Mouse (Mus musculus) cerebellum, postnatal 4 days (tissue): ENCODE results near the gene Ppme1.
A peak's percentile ranks its signal among the peaks of the same experiment; 100 is the strongest.

Experiments used
- DNase-seq, 2 experiments: peaks; one replicate each; pipeline ENCODE4 v3.0.0; 2022; ENCODE audit warnings: low spot score in 2 of 2, mixed read lengths in 1 of 2

Gene Ppme1

DNA sequence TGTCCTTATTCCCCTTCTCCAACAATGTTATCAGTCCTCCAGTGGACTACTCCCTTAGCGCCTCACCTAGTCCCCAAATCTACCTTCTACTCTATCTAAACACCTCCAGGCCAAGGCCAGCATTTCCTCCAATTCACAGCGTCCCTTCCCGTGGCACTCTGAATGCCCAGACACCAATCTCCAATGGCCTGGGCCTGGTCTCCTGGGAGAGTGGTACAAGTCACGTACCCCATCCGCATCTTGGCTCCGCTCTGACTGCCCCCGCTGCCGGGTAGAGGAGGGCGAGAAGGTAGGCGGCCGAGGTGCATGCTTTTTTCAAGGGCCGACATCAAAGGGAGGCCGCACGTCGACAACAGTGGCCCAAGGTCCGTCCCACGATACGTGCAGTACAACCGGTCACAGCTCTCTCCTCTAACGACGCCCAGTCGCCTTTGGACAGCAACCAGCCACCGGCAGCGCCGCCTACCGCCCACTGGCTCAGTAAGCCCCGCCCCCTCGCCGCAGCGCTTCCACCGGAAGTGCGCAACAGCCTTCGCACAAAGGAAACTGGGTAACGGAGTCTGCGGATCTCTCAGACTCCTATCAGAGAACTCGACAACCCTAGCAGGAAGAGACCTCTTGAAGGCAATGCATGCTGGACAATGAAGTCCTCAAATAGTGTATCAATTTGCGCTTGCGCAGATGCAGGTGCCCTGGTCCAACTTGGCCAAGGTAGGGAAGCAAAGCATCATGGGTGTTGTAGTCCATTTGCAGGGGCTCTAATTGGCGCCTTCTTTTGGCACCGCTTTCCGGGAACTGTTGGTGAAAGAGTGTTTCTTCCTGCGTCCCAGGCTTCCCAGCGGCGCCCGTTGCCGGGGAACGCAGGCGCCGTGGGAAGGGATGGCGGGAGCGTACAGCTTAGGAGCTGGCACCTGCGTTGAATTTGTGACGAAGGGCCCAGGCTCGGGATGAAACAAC, at the start of gene Ppme1, which contains the start of gene C2cd3:
Gene Ppme1, minus strand, starts transcription at position 813 of the 957 bp plus-strand sequence.
Gene C2cd3, plus strand, starts transcription at position 739 of the 957 bp plus-strand sequence.
- peak; percentile 94 to 99 for DNase-seq

DNA sequence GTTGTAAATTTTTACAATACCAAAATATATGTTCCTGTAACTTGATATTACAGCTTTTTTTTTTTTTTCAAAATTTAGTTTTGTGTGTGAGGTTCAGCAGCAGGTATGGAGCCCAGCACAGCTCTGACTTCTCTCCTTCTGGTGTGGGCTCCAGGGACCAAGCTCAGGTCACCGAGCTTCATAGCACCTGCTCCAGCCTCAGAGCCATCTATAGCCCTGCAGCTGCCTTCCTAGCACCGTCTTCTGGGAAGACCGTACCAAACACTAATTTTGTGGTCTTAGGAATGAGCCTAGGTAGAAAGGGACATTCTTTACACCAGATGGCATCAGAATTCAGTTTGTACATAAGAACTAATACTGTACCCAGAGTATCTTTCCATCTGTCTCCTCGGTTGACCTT, 36.6 kb upstream of the Ppme1 start:
- no peak for DNase-seq

DNA sequence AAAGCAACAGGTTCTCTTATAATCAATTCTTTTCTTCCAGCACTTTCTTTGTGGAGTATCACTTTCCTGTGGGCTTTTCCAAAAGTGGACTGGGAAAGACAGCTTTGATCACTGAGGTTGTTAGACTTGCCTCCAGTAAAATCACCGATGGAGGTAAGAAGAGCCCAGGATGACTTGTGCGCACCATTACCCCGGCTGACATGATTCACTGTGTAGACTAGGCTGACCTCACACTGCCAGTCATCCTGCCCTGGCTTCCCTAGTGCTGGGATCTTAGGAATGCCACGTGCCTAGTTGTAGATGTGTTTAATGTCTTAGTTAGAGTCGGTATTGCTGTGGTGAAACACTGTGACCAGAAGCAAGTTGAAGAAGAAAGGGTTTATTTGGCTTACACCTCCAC, 35.6 kb upstream of the Ppme1 start:
- DNase-seq, result no peak

GRCm38 (mm10) chr7:100402715-100403114, 30.6 kb upstream of the Ppme1 start:
- DNase-seq, result no peak

- no peak for DNase-seq
Measured at GRCm38 (mm10) chr7:100400899-100401539, 28.9 kb upstream of the Ppme1 start.

DNA sequence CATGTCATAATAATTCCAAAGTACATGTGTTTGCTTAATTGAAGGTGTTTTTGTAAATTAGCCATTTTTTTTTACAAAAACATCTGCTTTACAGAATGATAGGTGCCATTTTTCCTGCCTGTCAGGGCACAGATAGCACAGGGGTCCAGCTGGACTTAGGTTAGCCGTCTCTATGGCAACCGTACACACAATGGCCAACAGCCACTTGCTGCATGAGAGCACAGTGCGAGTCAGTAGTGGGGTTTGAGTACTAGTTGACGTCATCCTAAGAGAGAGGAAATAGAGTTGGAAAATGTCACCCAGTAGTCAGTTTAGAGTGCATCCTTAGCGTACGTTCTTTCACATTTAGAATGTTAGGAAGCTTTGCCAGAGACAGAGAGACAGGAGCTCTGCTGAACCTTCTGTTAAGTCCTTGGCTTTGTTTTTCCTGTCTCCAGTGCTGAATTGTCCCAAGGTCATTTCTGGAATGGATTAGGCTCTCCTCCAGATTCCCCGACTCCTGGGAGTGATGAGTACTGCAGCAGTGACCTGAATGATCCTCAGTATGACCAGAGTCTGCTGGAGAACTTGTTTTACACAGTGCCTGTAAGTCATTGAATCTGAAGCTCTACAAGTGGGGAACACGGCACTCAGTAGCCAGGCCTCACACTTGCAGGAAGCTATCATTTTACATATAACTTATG, 27.3 kb upstream of the Ppme1 start:
- DNase-seq, result no peak

- no peak for DNase-seq
Measured at GRCm38 (mm10) chr7:100392265-100392664, 20.2 kb upstream of the Ppme1 start.

- DNase-seq, result no peak
Measured at GRCm38 (mm10) chr7:100390166-100390565, 18.1 kb upstream of the Ppme1 start.

DNA sequence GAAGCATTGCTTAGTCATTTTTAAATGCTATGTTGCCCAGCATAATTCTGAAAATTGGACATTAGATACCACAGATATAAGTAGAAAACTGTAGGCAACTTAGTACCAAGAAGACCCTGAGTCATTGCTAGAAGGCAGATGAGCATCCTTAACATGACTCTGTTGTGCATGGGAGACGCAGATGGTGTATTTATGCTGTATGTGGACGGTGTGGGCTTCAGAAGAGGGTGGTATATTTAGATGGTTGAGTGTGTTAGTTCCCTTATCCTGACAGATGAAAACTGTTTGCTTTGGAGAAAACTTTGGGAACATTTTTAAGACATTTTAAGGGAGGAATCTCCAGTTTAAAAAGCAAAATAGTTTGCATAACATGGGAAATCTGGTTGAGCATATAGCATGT, 16.1 kb upstream of the Ppme1 start:
- DNase-seq, result no peak

- no peak for DNase-seq
Measured at GRCm38 (mm10) chr7:100383207-100383606, 11.1 kb upstream of the Ppme1 start.

- DNase-seq, result no peak
Measured at GRCm38 (mm10) chr7:100381161-100381560, 9.1 kb upstream of the Ppme1 start.

DNA sequence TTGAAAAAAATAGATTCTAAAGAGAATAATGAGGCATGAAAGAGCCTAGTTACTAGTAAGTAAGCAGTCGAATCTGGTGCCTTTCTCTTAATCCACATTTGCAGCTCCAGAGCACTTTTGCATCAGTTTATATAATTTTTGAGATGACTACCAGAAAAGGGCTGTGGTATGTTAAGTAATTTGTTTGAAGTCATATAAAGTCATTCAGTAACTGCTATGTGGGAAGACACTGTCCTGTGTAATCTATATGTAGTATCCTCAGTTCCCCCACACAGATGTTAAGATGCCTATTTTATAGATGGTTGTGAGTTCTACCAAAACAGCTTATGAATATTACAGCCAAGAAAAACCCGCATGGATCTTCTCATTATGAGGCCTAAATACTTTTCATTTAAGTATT, 6.2 kb upstream of the Ppme1 start:
- no peak for DNase-seq

GRCm38 (mm10) chr7:100372452-100372980, 409 bp upstream of the Ppme1 start:
- no peak for DNase-seq

GRCm38 (mm10) chr7:100364888-100365287, 7.2 kb downstream of the Ppme1 start:
- DNase-seq, result no peak

DNA sequence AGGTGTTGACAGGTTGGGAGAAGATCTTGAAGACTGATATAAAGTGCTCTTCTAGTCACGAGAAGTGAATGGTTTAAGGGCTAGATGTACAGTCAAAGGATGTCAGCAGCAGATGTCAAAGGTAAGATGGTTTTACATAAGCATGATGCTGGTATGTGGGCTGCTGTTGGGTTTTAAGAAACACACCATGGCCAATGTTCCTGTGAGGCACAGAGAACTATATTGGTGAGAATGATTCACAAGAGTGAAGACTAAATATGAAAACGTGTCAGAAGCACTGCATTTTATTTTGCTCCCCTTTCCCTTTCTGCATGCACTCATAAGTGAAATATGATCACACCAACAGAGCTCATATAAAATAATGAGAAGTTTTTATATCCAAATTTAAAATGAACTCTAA, 8.9 kb downstream of the Ppme1 start:
- no peak for DNase-seq

- DNase-seq, result no peak
Measured at GRCm38 (mm10) chr7:100357856-100358255, 14.3 kb downstream of the Ppme1 start.

DNA sequence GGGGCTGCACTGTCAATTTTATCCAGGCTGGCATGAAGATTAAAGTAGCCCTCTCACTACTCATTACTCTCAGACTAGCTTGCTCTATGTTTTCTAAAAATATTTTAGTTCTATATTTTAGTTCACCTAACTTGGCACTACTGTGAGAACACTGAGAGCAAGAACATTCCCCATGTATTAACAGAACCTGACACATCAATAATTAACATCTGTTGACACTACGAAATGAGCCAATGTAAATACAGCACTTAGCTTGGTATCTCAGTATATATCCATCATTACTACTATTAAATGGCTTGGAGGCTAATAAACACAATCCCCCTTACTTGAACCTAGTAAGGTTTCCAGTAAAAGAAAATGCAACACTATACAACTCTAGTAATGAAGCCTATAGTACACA, 15.3 kb downstream of the Ppme1 start:
- no peak for DNase-seq

DNA sequence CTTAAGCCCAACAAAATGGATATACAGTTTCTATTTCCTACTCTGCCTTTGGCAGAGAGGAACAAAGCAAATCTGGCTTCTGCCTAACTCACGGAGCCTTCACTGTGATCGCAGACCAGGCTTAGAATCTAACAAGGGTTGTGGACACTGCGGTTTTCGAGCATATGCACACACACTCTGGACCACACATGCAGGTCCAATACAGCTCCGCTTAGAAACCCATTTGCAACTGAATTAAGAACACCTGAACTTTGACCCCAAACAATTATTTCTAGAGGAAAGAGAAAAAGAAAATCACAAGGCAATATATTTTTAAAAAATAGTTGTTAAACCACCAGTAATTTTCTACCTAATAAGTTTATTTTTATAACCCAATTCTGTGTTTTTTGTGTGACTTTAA, 15.8 kb downstream of the Ppme1 start:
- DNase-seq, result no peak

DNA sequence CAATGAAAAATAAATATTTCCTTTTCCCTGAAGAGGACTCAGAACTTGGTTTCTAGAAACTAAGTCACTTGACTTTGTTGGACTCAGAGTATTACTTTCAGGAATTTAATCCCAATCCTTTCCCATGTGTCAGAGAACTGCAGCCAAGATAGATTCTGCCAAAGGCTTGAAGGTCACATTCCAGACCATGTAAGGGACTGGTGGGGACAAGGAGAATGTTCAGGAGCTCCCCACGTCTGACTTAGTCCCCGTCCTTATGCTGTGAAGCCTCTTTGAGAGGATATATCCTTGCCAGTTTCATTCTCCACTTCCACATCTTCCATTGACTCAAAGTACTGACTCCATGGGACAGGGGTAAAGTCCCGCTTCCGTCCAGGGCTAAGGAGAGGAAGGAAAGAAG, 17.1 kb downstream of the Ppme1 start:
- DNase-seq, result no peak

- DNase-seq, result no peak
Measured at GRCm38 (mm10) chr7:100335921-100336320, 36.2 kb downstream of the Ppme1 start.

GRCm38 (mm10) chr7:100331269-100331668, 40.8 kb downstream of the Ppme1 start:
- DNase-seq, result no peak

- DNase-seq, result no peak
Measured at GRCm38 (mm10) chr7:100328636-100329035, 43.5 kb downstream of the Ppme1 start.
